Mouse (Mus musculus) MN1 (cell line): Measurements from ENCODE around the gene Syngr3.
"Not testable (repeated sequence)": the region's sequence is repeated elsewhere in the genome, so short reads cannot be mapped to it uniquely, and the experiment has no call there.

Experiments
- DNase-seq: peaks from one replicate; pipeline ENCODE4 v3.0.0-alpha.2; 2016; ENCODE audit warnings: low spot score

Syngr3 gene

DNA sequence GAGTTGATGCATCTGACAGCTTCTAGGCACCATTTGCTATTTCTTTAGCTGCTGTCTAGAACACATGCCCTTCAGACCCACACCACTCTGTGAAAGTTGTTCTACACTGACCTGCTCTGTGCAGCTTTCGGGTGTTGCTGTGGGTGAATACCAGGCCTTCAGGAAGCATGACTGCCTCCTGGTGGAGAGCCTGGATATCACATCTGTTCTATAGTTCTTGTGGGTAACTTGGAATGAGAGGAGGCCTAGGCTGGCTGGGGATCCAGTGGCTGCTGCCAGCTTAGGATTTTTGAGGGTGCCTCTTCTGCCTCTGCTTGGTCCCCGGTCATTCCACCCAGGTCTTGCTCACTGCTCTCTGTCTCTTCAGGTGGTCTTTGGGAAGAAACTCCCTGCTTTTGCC is 13.6 kb downstream of the Syngr3 start:
- DNase-seq: peak; percentile 80

DNA sequence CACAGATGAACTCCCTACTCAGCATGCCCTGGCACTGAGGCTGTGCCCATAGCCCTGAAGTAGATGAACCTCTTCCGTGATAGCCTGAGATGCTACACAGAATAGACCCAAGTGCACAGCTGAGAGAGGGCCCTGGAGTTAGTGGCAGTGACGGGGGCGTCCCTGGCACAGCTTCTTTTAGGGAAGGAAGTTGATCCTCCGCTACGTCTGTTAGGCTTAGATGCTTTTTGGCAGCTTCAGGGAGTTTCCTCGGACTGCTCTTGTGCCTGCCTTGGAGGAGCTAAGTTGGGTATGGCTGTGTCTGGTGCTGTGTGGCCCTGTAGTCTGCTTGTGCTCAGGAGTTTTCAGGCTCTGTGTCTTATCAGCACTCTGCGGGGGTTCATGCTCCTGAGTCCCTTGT is 15.5 kb downstream of the Syngr3 start:
- no peak for DNase-seq

DNA sequence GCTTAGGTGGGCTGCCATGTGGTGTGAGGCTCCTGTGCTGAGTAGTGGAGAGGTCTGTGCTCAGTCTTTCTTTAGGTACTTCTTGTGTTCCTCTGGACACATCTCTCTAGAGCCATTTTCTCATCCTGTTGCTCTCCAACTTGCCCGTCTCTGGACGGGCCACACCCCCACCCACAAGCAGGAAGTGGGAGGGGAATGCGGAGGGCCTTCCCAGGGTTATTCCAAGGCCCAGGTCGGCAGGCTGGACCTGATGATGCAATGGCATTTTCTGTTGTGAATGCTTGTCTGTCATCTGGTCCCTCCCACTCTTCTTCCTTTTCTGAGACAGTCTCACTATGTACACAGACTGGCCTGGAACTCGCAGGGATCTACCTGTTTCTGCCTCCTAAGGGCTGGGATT is 17.6 kb downstream of the Syngr3 start:
- peak; percentile 76 for DNase-seq

DNA sequence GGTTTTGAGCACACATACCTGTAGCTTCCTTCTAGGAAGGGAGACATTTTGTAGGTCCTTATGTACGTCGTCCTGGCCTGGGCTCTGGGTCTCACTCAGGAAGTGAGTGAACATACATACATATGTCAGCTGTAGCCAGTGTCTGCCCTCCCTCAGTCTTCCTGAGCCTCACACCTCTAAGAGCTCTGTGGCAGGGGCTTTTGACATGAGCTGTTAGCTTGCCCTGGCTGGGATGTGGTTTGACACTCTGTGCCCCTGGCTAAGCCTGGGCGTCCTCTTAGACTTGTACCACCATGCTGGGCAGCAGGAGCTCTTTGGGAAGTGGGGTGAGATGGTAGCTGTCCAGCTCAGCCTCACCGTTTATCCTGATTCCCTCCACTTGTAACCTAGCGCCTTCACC is 18.4 kb downstream of the Syngr3 start:
- DNase-seq: no peak

DNA sequence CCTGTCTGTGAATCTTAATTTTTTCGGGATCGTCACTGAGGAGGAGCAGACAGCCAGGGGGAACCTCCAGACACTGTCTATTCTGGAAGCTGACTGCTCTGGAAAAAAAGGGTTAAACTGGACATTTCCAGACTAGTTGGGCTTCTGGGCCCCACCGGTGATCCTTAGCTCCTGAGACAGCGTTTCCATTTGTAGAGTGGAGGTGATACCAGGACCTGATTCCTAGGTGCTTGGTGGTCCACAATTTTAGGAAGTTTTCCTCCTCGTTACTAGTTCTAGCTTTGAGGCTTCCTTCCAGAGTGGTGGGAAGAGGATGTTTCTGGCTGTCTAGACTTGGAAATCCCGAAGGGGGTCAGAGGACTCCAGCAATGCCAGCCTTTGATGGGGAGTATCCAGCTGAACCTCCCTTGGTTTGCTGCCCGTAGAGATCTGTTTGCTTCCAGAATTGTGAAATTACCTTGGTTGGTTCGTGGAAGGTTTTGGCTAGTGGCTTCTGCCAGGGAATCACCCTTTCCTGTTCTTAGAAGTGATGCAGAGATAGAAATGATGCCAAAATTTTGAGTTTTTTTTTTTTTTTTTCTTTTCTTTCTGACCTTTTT is 19.4 kb downstream of the Syngr3 start:
- no peak for DNase-seq

DNA sequence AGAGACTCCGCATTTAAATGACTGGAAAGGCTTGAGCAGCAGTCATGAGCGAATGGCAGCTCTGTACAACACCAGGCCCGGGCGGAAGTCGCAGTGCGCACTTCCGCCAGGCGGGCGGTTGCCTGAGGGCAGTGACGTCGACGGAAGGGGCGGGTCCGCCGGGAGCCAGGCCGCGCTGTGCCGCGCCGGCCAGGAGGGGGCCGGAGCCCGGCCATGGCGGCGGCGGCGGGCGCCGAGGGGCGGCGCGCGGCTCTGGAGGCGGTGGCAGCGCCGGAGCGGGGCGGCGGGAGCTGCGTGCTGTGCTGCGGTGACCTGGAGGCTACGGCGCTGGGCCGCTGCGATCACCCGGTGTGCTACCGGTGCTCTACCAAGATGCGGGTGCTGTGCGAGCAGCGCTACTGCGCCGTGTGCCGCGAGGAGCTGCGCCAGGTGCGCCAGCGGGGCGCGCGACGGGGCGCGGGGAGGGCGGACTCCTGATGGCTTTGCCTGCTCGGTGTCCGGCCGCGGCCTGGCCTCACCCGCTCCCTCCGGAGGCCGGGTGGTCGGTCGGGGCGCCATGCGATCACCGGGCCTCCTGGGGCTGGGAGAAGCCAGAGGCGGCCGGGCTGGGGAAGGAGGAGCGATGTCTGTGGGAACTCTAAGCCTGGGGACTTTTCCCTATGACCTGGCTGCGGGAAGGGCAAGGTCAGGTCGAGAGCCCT is 20.1 kb downstream of the Syngr3 start, which contains the start of gene Zfp598:
Gene Zfp598, plus strand, starts transcription at position 143 of the 701 bp plus-strand sequence.
- peak; percentile 97 for DNase-seq

DNA sequence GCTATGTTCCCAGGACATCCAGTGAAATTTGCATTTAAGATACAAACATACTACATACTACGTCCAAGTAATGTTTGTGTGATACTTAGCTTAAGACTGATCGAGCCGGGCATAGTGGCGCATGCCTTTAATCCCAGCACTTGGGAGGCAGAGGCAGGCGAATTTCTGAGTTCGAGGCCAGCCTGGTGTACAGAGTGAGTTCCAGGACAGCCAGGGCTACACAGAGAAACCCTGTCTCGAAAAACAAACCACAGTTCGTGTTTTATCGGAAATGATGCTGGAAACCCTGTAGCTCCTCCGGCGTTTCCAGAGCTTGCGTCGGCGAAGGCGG is 20.6 kb downstream of the Syngr3 start:
- DNase-seq: not testable (repeated sequence)

DNA sequence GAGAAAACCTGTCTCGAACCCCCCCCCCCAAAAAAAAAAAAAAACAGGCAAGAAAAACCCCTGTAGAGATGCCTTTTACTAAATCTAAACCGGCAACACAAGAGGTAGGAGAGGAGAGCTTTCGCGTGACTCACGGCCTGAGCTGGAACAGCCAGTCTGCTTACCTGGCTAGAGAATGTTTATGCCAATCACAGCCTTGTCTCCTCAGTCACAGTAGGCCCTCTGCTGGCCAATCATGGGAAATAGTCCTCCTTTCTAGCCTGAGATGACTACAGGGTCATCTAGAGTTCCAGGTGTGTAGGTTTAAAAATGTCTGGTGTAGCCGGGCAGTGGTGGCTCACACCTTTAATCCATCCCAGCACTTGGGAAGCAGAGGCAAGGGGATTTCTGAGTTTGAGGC is 22.3 kb downstream of the Syngr3 start:
- peak; percentile 81 for DNase-seq

DNA sequence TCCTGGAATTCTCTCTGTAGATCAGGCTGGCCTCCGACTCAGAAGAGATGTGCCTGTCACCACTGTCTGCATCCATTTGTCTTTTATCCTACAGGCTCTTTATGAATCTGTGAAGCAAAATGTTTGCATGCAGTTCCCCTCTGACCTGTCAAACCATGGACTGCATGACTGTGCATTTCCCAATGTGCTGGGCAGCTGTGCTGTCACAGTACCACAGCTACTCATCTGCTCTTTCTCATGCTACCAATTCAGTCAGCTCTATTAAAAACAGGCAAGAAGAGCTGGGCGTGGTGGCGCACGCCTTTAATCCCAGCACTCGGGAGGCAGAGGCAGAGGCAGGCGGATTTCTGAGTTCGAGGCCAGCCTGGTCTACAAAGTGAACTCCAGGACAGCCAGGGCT is 22.7 kb downstream of the Syngr3 start:
- DNase-seq: peak; percentile 68

DNA sequence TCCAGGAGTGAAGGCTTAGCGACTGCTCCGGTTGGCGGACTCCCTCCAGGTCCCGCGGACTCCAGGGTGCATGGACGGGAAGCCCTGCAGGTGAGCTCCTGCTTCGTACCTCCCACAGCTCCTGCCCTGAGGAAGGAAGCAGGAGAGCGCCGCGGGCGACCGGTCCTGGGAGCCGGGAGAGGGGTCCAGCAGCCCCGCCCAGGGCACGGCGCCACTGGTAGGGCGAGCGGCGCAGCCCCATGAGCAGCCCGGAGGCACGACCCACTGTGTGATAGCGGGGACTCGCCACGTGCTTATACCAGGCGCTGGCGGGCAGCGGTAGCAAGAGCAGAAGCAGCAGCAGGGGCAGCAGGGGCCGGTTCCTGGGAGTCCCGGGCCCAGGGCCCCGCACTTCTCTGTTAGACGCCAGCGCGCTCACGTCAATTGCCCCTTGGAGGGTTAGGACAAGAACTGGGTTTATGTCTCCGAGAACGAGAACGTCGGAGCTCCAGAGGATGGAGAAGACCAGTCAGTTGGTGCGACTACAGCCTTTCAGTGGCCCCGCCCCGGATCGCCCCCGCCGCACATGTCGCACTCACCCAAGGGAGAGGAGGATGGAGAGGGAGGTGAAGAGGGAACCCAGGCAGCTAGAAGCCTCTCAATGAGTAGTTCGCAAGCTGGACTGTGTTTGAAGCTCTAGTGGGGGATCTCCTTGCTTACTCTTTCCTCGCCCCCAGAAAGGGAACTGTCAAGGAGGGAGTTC is 31.6 kb downstream of the Syngr3 start, which contains the start of gene Npw:
Gene Npw, minus strand, starts transcription at position 441 of the 742 bp plus-strand sequence.
- no peak for DNase-seq

DNA sequence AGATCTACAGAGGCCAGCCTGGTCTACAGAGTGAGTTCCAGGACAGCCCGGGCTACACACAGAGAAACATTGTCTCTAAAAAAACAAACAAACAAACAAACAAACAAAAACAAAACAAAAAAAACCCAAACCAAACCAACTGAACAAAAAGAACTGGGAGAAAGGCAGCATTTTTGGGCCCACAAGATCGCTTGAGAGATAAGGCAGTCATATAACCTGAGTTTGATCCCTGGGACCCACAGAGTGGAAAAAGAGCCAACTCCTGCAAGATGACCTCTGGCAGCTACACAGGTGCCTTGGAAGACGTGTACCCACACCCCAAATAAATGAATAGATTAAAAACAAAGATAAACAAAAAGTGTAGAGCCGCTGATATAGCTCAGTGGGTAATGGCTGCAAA is 34.8 kb downstream of the Syngr3 start:
- no peak for DNase-seq

DNA sequence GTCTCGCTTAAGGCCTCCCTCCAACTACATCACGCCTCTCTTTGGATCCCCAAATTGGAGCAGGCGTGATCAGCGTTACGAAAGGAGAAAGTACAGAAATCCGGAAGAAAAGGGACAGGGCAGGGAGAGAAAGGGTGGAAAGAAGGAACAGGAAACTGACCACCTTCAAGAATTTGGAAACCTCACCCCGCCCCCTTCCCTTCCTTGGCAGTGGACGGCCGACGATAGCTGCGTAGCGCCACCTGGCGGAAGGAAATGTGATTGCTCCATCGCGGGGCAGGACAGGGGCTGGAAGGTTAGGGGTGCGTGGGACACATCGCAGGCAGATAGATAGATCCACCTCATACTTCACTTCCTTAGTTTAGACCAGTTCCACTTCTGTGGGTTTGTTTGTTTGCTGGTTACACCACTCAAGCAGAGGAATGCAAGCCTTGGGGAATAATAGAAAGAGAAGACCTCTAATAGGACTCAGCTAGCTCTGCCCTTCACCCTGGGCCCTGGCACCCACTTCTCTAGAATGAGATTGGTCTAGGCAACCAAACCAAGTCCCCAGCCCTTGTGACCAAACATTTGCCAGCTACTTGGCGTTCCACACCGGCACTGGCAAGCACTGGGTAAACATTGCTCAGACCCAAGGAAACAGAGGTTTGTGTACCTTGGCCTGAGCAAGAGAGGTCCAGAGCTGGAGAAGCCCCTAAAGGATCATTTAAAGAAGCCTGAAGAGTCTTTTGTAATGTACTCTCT is 35.6 kb downstream of the Syngr3 start:
- DNase-seq: peak; percentile 48

DNA sequence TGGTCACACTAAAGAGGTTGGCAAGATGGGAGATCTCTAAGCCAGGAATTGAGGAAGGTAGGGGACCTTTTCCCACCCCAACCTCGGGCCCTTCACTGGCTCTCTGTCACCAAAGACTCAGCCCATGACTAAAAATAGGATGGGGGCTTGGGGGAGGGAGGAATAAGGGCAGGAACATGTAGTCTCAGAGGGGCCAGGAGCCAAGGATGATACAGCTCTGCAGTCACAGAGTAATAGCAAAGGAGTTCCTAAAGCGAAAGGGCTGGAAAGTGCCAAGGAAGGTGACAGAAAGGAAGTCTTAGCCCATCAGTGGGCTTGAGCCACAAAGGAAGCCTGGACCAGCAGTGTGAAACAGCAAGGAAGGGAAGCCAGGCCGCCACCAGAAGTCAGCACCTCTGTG is 37.9 kb downstream of the Syngr3 start:
- DNase-seq: no peak

DNA sequence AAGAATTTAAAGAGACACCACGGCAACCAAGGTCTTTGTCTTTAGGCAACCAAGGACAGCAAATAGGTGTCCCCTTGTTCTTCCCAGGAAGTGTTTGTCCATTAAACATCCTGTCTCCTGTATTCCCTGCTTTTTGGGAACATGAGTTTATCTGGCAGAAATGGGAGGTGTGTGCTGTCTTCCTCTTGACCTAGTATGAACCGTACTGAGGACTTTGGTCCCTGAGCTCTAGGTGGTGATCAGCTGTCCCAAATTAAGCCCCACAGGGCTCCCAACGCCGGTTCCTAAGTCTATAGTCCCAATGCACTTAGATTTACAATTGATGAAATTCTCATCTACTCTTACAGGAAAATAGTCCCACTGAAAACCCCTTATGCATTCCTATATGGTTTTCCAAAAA is 39.0 kb downstream of the Syngr3 start:
- no peak for DNase-seq

DNA sequence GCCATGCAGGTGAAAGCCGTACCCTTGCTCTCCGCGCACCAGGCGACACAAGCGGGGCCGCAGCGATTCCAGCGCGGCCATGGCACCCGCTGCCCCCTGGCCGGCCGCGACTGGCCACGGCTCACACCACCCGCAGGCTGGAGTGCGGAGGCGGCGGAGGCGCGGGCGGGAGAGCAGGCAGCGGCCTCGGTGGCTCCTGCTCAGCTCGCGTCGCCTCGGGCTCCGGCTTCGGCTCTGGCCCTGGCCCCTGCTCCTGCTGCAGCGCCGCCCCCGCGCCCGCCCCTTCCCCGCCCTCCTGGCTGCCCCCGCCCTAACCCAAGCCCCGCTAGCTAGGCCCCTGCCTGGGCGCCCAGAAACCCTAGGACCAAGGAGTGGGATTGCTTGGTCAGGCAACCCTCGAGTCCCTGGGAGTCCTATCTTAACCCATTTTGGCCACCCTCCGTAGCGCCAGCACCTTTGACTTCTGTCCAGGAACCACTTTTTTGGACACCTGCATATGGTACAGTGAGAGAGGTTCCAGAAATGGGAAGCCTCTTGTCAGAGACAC is 39.6 kb downstream of the Syngr3 start, which contains the start of gene Slc9a3r2:
Gene Slc9a3r2, minus strand, starts transcription at position 258 of the 547 bp plus-strand sequence.
- DNase-seq: peak; percentile 64

DNA sequence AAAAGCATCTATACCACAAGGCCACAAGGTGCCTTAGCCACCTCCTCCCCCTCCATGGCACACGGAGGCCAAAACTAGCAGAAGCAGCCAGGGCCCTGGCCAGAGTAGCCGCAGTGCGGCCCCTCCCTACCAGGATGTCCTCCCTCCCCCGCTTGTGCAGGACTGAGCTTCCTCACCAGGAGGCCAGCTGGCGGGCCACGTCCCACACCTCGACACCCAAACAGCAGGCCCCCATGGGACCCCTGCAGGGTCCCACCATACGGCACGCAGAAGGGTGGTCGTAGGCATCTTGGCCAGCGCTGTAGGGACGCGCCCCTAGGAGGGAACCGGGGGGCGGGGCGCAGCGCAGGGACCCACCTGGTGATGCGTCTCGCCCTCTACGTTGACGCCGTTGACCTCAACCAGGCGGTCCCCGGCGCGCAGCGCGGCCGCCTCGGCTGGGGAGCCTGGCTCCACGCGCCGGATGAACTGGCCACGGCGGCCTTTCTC is 40.1 kb downstream of the Syngr3 start:
- DNase-seq: peak; percentile 63

DNA sequence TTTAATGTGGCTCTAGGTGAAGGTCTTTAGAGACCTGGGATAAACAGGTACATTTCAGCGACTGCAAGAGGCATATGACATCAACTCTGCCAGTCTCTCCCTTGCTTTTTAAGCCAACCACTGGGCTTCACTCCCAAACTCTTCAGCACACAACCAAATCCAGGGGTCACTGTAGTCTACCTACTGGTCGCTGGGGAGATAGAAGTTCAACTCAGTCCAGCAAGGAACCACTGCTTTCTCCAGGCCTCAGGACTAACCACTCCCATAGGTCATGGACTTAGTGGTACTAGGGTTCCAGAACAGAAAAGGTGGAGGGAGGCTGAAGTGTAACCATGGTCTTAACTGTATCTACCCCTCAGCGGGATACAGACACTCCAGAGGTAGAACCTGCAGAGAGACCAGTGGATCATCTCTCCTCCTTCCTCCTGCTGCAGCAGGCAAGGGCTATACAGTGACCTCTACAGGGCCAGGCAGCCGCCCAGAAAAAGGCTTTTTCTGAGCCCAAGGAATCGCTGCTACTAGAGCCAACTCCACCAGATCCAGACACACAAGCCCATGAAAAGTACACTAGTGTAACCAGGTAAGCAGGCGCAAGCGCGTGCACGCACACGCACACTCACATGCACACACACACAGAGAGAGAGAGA is 40.9 kb downstream of the Syngr3 start:
- DNase-seq: no peak

DNA sequence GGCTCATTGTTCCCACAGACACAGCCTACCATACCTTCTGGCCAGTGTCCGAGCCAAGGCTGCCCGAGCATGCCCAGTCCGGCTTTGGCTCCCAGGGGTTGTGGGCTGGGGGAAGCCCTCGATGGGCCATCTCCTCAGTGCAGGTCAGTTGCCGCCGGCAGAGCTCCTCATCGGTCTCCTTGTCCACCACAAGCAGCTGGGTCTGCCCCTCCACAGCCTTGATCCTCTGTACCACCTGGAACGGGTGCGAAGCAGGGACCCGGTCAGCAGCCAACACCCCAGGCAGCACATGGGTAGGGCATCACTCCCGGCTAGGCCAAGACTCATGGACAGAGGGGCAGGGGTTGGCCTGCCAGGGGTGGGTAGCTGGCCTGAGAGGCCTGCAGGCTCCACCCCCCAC is 42.3 kb downstream of the Syngr3 start:
- DNase-seq: no peak

DNA sequence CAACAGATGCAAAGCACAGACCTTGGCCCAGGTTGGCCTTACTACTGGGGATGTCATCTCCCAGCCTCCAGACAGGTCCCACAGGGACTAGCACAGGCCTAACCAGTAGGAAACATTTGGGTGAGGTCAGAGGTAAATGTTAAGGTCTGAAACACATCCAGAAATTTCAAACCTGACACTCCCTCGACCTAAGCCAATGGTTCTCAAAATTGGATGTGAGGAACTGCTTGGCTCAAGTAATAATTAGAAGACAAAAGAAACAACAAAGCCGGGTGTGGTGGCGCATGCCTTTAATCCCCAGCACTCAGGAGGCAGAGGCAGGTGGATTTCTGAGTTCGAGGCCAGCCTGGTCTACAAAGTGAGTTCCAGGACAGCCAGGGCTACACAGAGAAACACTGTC is 43.4 kb downstream of the Syngr3 start:
- no peak for DNase-seq

DNA sequence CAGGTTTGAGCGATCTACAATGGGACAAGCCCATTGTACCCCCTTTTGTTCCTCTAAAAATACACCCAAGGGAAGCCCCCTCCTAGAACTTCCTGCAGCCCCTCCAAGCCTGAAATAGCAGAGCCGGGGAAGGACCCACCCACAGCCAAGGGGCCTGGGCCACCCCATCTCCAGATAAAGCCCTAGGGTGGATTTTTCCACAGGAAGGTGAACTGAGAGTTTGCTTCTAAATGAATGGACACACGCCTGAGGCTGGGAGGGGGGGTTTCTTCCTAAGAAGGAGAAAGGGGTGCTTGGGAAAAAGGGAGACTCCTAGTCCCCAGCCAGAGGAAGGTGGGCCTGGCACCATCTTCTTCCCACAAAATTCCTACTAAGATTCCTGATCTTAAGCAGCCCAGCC is 43.8 kb downstream of the Syngr3 start:
- DNase-seq: no peak
